Mouse (Mus musculus) 3T3-L1 (cell line): ENCODE data around the gene Fxyd7.

Source experiments
- DNase-seq: peaks from one replicate; pipeline ENCODE4 v3.0.0-alpha.2; 2015; ENCODE audit warnings: low read depth, low spot score

The Fxyd7 gene

DNA sequence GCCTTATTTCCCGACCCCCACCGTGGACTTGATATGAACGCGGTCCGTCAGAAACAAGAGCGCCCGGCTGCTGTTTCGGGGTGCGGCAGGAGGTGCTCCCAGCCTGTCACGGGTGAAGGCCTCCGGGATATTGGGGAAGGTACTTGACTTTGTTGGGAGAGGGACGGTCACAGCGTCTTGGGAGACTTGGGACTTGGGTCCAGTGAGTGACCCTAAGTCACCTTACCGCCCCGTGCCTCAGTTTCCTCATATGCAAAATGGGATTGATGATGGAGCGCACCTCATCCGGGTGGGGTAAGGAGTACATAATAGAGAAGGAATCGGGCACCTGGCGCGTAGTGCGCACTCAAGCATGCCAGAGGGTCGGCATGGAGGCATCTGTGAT, 976 bp upstream of the Fxyd7 start:
- DNase-seq = no peak

DNA sequence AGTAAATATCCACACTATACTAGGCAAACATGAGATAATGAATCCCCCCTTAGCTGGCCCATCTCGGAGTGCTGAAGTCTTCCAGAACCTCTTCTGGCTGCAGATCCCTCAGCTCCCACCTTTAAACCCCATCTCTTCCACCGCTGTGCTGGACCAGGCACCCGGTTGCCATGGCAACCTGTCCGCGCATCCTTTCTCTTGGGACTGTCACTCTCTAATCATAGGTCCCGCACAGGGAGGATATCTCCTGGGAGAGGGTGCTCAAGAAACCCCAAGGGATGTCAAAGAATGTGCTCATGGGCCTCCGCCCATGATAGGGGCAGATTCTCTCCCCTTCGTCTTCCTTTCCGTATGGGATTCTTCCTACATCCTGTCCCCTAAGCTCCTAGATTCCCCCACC, 346 bp downstream of the Fxyd7 start:
- DNase-seq = no peak

DNA sequence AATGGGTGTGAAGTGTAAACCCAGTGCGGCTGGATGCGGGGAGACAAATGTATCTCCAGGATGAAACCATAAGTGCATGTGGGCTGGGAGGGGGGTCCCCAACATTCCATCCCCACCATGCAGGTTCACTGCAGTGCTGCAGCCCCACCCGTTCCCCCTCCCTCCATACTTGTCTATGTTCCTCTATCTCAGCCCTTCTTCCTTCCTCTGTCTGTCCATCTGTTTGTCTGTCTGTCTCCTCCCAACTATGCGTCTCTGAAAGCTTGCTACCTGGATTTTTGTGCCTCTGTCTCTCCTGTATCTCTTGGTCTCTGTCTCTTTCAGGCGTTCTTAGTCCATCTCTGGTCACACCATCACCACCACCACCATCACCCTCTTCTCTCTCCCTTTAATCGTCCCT, 780 bp downstream of the Fxyd7 start:
- DNase-seq = no peak

DNA sequence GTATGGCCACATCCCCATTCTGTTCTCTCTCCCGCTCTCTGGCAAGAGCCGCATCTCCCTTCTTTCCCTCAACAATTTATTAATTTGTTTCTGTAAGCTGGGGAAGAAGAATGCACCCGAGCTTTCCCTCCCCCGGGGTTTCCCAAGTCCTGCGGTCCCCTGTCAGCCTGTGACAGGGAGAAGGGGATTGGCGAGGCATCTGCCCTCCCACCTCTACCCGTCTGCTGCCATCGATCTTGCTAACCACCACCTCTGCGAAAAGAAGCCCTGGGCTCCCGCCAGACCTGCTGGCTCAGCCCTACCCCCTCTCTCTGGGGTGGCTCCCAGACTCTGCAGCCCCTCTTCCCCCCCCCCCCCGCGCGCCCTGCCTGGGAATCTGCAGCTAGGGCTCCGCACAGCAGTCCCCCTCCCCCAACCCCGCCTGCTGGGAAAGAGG, 1.4 kb downstream of the Fxyd7 start:
- DNase-seq = no peak

DNA sequence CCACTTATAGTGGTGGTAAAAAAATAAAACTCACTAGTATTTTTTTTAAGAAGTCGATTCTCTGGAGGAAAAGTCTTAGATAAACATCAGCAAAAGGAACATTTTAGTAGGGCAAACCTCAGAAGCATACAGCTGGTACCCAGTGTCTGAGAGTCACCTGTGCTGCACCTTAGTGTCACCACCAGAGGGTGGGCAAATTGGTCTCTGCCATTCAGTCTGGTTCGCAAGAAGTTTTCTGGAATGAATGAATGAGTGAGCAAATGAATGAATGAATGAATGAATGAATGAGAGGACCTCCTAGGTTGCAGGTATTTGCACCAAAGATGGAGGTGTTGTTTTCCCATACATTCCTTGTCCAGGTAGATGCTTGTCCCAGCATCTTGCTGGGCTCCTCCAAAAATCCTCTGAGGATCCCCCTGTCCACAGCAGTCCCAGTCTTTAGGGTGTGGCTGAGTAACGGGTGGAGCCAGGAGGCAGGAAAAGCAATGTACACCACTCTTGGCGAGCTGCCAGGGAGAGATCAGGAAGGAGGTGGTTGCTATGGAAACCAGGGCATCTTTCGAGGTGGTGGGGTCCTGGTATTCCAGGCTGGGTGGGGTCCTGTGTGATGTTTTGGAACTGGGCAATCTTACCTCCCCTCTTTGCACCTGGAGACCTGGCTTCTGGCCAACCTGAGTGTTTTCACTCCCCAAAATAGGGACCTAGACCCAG, 2.0 kb downstream of the Fxyd7 start:
- no peak for DNase-seq

DNA sequence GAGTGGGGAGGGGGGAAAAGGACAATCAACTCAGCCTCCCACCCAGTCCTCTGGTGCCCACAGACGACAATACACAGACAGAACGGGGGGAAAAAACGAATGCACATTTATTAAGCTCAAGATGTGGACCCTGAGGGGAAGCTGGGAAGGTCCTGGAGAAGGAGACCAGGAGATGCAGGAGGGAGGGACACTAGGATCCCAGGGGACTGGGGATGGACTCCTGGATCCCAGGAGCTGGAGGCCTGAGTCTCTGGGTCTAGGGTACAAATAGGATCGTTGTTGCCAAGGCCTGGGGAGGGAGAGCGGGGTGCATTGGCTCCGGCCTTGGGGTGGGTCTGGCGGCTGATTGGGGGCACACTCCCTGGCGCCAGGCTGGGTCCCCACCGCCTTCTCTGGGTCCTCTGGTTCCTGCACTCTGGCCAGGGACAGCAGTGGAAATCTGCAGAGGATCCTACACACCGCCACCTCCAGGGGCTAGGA, 8.8 kb downstream of the Fxyd7 start, which contains the start of gene Fxyd5:
Gene Fxyd5, minus strand, starts transcription at position 51 of the 480 bp plus-strand sequence.
- DNase-seq = peak; percentile 10

DNA sequence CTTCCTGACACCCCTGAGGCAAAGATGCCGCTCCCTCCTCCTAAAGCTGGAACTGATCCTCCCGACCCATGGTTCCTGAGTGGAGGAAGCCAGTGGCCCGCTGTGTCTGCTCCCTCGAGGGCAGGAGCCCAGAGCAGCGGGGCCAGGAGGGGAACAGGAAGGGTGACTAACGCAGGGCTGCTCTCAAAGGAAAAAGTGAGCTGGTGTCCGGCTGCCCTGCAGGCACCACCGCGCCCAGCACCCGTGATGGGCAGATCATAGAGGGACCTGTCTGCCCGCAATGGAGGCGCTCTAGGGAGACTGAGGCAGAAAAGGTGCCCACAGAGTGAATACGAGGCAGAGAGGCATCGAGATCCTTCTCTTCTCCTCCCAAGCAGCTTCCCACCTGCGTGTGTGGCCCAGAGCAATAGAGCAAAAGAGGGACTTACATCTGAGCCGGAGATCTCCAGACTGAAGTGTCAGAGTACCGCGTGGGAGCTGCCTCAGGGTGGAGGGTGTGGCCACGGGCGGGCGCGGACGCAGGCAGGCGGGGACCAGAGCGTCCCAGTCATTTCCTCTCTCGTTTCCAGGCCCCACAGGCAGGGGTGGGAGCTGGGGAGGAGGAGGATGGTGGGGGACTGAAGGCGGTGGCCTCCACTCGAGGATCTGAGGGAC, 9.5 kb downstream of the Fxyd7 start:
- peak; percentile 64 for DNase-seq

DNA sequence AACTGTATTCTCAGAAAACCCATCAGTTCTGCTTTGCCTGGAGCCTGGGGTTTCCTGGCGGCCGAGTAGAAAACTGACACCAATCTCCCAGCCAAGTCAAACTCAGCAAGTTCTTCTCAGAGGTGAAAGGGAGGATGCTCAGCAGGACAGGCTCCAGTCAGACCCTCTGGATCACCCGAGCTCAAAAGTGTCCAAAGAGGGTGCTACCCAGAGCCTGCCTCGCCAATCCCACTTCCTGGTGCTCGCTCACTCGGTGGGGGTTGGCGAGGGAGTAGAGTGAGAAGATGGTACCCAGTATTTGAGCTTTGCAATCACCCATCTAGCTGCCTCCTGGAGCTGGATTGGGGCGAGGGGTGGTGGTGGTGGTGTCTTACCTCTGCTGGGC, 10.3 kb downstream of the Fxyd7 start:
- peak; percentile 8 for DNase-seq

DNA sequence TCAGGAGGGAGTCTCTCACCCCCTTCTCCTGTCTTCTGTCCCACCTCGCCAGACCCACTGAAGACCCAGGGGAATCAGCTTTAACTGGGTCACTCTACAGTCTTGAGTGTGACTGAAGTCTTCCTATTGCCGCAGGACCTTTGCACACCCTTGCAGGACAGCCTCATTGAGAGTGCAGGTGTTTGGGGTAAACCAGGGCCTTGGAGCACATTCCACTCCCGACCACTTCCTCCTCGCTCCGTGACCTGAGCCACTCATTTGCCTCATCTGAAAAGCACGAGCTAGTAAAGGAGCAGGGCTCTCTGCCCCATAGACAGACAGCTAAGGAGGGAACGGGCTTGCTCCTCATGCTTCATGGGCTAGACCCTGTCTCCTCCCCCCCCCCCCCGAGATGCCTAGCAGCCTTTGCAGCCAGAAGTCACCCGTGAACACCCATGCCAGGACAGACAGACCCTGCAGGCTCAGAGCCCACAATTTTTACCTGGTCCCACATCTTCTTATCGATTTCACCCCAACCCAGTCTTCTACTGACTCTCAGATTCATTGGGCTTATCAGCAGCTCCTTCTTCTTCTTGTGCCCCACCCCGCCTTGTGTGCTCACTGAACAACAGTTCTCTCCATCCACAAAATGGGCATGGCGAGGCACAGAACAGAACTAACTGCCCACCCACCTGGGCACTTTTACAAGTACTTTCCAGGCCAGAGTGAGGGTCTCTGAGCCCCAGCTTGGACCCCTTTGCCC, 10.8 kb downstream of the Fxyd7 start:
- no peak for DNase-seq

DNA sequence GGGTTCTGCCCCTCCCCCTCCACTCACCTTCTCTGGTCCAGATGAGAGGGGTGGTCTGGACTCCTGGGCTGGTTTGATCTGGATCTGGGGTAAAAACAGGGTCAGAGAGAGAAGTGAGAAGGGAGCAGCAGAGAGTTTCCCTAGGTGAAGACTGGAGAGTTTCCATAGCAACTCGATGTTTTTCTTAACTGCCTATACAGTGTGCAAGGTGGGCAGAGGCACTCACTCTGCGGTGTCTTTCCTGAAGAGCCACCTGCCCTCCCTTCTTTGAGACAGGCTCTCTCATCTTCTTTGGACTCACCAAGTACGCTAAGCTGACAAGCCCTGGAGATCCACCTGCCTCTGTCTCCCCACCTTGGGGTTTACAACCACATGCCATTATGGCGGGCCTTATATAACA, 12.3 kb downstream of the Fxyd7 start:
- no peak for DNase-seq

DNA sequence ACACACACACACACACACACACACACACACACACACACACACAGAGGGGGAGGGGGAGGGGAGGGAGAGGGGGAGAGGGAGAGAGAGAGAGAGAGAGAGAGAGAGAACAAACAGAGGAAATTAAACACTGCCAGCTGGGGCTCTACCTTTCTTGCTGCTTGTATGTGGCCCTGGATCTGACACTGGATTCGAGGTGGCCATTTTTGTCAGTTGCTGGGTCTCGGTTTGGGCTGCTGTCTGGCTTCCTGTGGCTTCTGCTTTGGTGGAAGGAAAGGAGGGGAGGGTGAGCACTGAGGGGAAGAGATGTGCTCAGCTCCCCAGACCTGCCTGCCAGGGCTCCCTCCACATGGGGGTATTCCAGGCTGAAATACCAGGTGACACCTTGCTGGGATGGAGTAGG, 13.6 kb downstream of the Fxyd7 start:
- DNase-seq = no peak

DNA sequence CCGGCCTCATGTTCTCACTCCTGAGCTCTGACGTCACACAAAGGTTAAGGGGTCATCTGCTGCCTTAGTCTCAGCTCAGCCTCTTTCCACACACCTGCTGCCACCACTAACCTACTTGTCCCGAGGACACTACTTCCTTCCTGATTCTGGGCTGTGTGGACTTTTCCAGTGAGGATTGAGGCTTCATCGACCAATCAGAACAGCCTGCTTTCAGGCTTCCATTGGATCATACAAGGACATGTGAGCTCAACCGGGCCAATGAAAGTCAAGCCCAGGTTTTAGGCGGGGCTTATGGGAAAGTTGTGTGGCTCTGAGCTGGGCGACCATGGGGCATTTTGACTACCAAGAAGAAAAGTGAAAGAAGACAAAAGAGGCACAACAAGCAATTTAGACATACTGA, 14.3 kb downstream of the Fxyd7 start:
- DNase-seq = peak; percentile 22

DNA sequence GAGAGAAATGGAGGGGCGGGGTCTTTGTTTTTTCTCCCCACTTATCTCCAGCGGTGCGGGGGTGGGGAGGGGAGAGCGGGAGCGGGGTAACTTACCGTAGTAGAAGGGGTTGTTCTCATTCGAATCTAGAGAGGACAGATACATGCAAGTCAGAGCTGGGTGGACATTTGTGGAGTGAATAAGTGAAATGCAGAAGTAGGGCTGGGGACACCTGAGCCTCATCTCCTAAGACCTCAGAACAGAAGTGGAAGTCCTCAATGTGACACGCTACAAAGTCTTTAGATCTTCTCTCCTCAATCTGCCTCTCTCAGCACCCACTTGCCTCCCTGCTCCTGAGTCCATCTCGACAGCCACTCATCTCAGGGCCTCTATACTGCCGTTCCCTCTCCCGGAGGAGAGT, 16.0 kb downstream of the Fxyd7 start:
- no peak for DNase-seq

DNA sequence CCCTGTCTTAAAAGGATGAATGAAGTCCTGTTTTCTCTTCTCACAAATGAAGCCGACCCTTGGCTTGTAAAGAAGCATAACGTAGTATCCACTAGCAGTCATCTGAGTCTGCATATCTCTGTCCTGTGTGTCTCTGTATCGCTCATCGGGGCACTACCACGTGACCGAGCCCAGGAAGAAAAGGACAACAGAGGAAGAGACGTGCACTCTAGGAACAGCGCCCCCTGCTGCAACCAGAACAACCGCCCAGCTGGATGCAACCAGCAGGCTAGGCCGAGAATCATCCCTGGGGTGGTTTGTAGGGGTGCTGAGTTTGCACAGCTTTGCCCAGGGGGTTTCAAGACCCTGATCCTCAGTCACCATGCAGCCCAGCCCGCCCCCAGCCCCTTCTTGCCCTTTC, 16.5 kb downstream of the Fxyd7 start:
- no peak for DNase-seq

DNA sequence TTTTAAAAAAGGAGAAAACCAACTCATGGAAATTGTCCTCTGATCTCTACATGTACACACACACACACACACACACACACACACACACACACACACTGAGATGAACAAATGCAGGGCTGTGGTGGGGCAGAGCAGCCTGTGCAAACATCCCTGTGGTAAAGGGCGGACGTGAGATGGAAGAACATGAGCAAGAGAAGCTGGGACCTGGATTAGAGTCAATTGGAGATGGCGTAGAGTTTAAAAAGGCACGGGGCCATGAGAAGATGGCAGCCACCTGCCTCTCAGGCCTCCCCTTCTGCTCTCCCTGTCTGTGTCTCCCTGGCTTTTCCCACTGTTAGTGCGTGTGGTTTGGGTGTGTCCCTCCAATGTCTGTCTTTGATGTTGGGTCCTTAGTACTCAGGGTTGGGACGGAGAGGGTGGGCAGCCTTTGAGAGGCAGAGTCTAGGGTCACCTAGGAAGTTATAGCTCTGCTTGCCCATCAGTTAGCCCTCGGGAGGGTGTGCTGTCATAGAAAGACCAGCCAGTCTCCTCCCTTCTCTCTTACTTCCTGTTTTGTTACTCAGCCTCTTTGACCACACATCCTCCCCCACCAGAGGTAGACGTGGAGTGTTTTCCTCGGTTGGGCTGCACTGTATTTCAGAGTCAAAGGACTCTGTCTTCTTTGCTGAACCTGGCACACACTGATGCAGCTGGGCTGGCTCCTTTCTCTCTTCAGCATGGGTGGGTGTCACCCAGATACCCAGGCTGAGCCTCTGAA, 17.7 kb downstream of the Fxyd7 start:
- DNase-seq = peak; percentile 7

DNA sequence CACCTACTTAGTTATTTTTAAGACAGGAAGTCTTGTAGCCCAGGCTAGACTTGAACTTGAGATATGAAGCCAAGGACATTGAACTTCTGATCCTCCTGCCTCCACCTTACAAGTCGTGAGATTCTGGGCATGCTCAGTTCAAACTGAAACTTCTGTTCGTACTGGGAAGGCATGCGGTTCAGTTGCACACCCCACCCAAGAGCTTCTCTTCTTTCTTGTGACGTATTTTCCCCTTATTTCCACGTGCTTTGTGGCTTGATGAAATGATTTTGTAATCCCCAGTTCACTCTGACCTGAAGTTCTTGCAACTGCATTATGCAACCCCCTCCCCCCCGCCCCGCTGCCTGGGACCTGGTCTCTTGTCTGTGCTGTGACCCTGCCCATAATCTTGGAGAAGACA, 19.5 kb downstream of the Fxyd7 start:
- DNase-seq = no peak

DNA sequence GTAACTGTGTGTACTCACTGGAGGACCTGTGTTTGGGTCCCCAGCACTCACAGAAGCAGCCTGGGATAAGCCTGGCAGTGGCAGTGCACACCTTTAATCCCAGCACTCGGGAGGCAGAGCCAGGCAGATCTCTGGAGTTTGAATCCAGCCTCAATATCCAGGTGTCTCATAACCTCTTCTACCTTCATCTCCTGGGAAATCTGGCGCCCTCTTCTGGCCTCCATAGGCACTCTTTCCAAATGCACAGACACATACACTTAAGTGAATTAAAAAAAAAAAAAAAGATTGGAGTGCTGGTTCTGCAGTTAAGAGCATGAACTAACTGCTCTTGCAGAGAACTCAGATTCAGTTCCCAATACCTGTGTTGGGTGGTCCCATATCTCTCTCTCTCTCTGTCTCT, 20.6 kb downstream of the Fxyd7 start:
- DNase-seq = no peak

DNA sequence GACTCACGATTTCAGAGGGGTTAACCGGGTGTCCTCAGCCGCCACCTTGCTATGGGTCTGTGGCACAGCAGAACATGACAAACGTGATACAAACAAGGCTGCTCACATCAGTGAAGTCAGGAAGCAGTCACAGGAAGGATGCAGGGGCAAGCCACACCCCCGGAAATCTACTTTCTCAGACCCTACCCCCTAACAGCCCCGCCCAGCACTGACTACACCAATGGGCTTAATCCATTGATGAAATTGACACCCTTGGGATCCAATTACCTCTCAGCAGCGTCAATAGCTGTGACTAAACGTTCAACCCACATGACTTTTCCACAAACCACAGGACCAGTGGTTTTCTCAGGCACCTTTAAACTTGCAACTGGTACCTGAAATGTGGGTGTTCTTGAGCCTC, 22.7 kb downstream of the Fxyd7 start:
- DNase-seq = no peak

DNA sequence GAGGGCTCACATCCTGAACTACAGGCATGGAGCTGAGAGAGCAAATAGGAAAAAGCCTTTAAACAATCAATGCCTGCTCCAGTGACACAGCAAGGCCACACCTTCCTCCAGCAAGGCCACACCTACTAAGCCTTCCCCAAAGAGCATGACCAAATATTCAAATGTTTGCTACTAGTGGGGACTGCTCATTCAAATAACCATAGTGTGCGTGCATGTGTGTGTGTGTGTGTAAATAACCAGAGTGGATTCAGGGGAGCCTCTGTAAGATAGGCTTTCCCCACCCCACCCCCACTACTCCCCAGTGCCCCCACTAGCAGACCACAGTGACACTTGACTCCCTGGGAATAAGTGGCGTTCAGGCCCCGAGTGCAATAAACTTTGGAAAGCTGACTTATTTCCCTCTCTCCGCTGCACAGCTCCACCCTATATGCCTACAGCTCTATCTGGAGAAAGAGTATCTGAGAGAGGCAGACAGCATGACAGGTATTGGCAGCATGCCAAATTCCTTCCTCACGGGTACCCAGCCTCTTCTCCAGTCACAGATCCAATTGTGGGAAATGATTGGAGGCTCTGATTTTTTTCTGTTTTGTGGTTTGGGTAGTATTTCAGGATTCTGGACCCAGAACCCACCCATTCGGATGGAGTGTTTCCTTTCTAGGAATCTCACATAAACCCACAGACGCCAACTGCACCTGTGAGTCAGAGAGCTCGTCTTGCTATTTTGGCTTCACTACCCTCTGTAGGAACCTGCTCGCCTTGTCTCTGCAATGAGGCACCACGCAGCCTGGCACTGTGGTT, 34.0 kb downstream of the Fxyd7 start:
- DNase-seq = peak; percentile 62

DNA sequence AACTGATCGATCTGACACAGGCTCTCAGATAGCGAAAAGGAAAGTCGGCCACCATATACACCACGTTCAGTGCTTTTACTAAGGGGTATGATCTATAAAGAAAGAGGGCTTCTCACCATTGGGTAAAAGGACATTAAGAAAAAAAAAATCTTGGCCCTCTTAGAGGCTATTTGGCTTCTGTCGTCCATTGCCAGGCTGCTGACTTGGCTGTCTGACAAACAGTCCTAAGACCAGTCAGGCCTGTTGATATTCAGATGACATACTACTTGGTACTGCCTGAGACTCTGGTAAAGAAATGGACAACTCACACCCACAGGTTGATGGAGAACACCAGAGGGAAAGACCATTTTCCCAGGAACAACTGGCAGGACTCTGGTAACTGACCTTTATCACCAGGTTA, 38.3 kb downstream of the Fxyd7 start:
- DNase-seq = no peak

DNA sequence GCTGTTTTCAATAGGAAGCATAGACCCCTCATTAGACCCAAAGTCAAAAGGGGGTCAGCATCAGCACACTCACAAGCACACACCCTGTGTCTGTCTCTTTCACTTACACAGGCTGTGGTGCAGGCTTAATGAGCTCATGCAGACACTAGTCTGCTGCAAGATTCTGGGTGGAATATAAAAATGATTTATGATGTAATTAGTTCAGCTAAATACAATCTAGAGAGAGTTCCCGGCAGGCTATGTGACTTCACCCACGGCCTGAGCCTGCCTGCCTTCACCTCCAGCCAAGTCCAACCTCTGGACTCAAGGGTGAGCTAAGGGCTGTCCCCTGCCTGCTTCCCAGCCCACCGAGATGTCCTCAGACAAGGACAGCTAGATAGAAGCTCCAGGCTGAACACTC, 42.4 kb downstream of the Fxyd7 start:
- DNase-seq = no peak
